Mouse (Mus musculus) cerebellum, adult 2 months (tissue): Measurements from ENCODE around the gene Mpped2.

Source experiments
- CTCF ChIP-seq: fragments of 200-500 bp; IDR thresholded peaks from 2 replicates; pipeline ENCODE4 v1.5.1; 2011; ENCODE audit warnings: low read depth, mild to moderate bottlenecking, control low read depth, low read length, moderate library complexity, borderline replicate concordance; ENCODE audit not compliant: insufficient read depth
- POLR2A ChIP-seq: fragments of 200-500 bp; IDR thresholded peaks from 2 replicates; pipeline ENCODE4 v1.6.1; 2011; ENCODE audit warnings: low read length, control low read depth, borderline replicate concordance; ENCODE audit not compliant: insufficient read depth

GRCm38 (mm10) chr2:106788055-106788454 is 95.0 kb downstream of the Mpped2 start:
- TF ChIP-seq CTCF (no peak), POLR2A (no peak)
